Mouse (Mus musculus) liver, postnatal 0 days (tissue): ENCODE measurements around the gene Rag1. TPM values are rescaled to one million over a fixed set of nuclear protein-coding genes. Genes with fewer than 3 reads are reported as not detected.

Experiments used
- ATAC-seq: fragments of 200-750 bp; cut with Nextera tagmentation; 2 replicates; pipeline ENCODE4 v1.8.0; 2017; ENCODE audit warnings: mild to moderate bottlenecking, moderate library complexity
- DNase-seq: peaks from one replicate; pipeline ENCODE4 v3.0.0-alpha.2; 2016
- H3K27ac ChIP-seq: fragments of 300-500 bp; sonication (generic); 2 replicates; pipeline ENCODE4 v1.5.1; 2014; ENCODE audit warnings: antibody characterized with exemption, moderate library complexity, mild to moderate bottlenecking, low read depth
- H3K27me3 ChIP-seq: fragments of 300-500 bp; sonication (generic); 2 replicates; pipeline ENCODE4 v1.6.1; 2014; ENCODE audit warnings: low read length, control low read depth, mixed read lengths; ENCODE audit not compliant: insufficient read depth
- H3K36me3 ChIP-seq: fragments of 300-500 bp; sonication (generic); replicated peaks from 2 replicates; pipeline ENCODE4 v1.6.1; 2014; ENCODE audit warnings: mild to moderate bottlenecking, control low read depth, low read length, moderate library complexity, mixed read lengths; ENCODE audit not compliant: insufficient read depth
- H3K4me1 ChIP-seq: fragments of 300-500 bp; sonication (generic); 2 replicates; pipeline ENCODE4 v1.6.1; 2014; ENCODE audit warnings: antibody characterized with exemption, mild to moderate bottlenecking, control low read depth; ENCODE audit not compliant: insufficient read depth
- H3K4me2 ChIP-seq: fragments of 300-500 bp; sonication (generic); 2 replicates; pipeline ENCODE4 v1.6.1; 2014; ENCODE audit warnings: low read depth, mild to moderate bottlenecking, low read length, moderate library complexity, mixed read lengths
- H3K4me3 ChIP-seq: fragments of 300-500 bp; sonication (generic); 2 replicates; pipeline ENCODE4 v1.5.1; 2014; ENCODE audit warnings: low read depth, low read length
- H3K9ac ChIP-seq: fragments of 300-500 bp; sonication (generic); replicated peaks from 2 replicates; pipeline ENCODE4 v1.6.1; 2014; ENCODE audit warnings: mild to moderate bottlenecking, moderate library complexity
- H3K9me3 ChIP-seq: fragments of 300-500 bp; sonication (generic); 2 replicates; pipeline ENCODE4 v1.6.1; 2016; ENCODE audit warnings: mild to moderate bottlenecking, control low read depth, low read length, mixed read lengths
- CTCF ChIP-seq: sonication (generic); IDR thresholded peaks from 2 replicates; pipeline ENCODE4 v1.5.1; 2016; ENCODE audit warnings: antibody characterized with exemption, low read depth
- EP300 ChIP-seq: IDR thresholded peaks from 2 replicates; pipeline ENCODE4 v1.6.1; 2016; ENCODE audit warnings: antibody characterized with exemption, low read depth, mild to moderate bottlenecking
- WGBS: fragments of 180-500 bp; shearing (Covaris S2); extraction: QIAGEN DNeasy Blood & Tissue Kit; methylation state at CpG from one replicate; pipeline ENCODE4 v1.1.7; 2014; ENCODE audit not compliant: insufficient replicate concordance; 5-methylcytosine and 5-hydroxymethylcytosine counted together
- polyA plus RNA-seq: library from polyadenylated mRNA; unstranded; fragments of >200 nt; fragmentation: Nextera tagmentation; extraction: Ambion mirVana; gene quantifications from 2 replicates; pipeline ENCODE4 v1.2.1, GENCODE M21; 2015

Rag1 gene
- polyA plus RNA-seq, 1 experiment from 2014 or later, result 1.1 TPM

DNA sequence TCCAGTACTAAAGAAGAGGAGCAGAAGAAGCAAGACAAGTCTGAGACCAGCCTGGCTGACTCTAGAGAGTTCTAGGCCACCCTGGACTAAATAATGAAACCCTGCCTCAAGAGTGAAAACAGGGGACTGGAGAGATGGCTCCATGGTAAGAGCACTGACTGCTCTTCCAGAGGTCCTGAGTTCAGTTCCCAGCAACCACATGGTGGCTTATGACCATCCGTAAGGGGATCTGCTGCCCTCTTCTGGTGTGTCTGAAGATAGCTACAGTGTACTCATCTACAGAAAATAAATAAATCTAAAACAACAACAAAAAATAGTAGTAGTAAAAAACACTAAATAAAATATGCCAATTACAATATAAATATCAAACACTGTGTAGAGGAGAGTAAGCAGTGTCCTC is 3.5 kb downstream of the Rag1 start:
- no peaks in the 10 kb centered on the region for H3K36me3 ChIP-seq
- no peaks in the 10 kb centered on the region for H3K27me3 ChIP-seq
- no peaks in the 10 kb centered on the region for H3K4me1 ChIP-seq
- no peaks in the 10 kb centered on the region for H3K9me3 ChIP-seq
- no peak overlapping the region for H3K9ac ChIP-seq
- no peak for DNase-seq
- no peak for TF ChIP-seq CTCF
- no peak for TF ChIP-seq EP300
- H3K4me3 ChIP-seq, result no peak overlapping the region
- ATAC-seq, result no peak
- no peak overlapping the region for H3K4me2 ChIP-seq
- WGBS, result 65% methylated on average over 1 of the region's 1 CpGs
- H3K27ac ChIP-seq, result no peak overlapping the region

DNA sequence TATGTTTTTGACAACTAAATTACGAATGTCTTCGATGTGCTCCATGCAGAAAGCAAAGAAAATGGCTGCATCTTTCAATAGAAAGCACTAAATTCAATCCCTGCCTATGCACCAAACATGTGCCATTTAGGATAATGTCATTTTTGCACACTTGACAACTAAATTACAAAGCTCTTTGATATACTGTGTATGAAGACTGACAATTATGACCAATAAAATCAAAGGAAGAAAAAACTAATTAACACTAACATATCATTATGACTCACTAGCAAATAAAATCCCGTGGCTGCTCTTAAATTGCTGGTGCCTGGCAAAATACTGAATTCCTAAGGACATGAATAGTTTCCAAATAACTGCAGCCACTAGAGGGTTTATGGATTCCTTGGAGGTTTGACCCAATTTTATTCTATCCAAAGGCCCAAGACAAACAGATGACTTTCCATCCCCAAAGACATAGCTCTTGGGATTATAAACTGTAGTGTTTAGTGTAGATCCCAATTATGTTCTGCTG is 9.4 kb downstream of the Rag1 start:
- no peak overlapping the region for H3K27ac ChIP-seq
- ATAC-seq, result no peak
- no peak for TF ChIP-seq CTCF
- H3K9ac ChIP-seq, result no peak overlapping the region
- H3K36me3 ChIP-seq, result no peaks in the 10 kb centered on the region
- H3K27me3 ChIP-seq, result no peaks in the 10 kb centered on the region
- no peaks in the 10 kb centered on the region for H3K9me3 ChIP-seq
- H3K4me1 ChIP-seq, result no peaks in the 10 kb centered on the region
- DNase-seq, result no peak
- no peak overlapping the region for H3K4me2 ChIP-seq
- H3K4me3 ChIP-seq, result no peak overlapping the region
- 63% methylated on average over 3 of the region's 3 CpGs for WGBS

DNA sequence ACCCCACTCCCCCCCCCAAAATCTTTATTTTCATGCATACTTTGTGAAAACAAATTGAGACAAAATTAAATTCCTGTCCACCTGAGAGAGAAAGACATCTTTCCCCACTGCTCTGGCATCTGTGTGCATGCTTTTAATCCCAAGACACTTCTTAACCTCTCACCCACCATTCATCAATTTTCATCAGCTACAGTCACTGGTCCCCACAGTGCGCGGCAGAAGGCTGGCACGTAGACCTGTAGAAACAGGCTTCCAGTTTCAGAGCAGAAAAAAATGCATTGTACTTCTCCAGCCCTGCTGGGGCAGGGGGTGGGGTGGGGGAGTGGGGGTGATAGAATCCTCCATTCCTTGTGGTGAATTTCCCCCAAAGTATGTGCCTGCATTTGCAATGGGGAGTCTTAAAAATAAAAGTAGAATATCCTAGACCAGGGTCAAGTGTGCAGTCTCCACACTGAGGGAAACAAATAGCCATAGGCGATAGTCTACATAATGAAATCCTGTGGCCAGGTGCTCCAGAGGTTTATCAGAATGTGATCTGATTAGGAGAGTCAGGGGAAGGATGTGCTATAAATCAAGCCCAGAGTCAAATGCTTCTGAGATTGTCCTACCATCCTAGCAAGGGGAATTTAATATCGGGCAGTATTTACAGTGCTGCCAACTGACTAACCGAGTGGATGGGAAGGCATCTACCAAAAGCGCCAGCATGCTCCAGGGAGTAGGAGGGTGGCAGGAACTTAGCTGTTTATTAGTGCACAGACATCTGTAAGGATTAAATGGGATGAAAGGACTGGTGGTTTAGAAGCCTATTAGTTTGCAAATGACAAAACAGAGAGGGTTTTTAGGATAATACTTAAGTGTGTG is 10.1 kb downstream of the Rag1 start:
- no peak overlapping the region for H3K4me2 ChIP-seq
- no peaks in the 10 kb centered on the region for H3K27me3 ChIP-seq
- H3K4me3 ChIP-seq, result no peak overlapping the region
- H3K9me3 ChIP-seq, result no peaks in the 10 kb centered on the region
- 73% methylated on average over 7 of the region's 7 CpGs for WGBS
- no peaks in the 10 kb centered on the region for H3K36me3 ChIP-seq
- ATAC-seq, result no peak
- TF ChIP-seq EP300, result no peak
- TF ChIP-seq CTCF, result no peak
- H3K4me1 ChIP-seq, result no peaks in the 10 kb centered on the region
- no peak overlapping the region for H3K9ac ChIP-seq
- no peak overlapping the region for H3K27ac ChIP-seq
- DNase-seq, result no peak

DNA sequence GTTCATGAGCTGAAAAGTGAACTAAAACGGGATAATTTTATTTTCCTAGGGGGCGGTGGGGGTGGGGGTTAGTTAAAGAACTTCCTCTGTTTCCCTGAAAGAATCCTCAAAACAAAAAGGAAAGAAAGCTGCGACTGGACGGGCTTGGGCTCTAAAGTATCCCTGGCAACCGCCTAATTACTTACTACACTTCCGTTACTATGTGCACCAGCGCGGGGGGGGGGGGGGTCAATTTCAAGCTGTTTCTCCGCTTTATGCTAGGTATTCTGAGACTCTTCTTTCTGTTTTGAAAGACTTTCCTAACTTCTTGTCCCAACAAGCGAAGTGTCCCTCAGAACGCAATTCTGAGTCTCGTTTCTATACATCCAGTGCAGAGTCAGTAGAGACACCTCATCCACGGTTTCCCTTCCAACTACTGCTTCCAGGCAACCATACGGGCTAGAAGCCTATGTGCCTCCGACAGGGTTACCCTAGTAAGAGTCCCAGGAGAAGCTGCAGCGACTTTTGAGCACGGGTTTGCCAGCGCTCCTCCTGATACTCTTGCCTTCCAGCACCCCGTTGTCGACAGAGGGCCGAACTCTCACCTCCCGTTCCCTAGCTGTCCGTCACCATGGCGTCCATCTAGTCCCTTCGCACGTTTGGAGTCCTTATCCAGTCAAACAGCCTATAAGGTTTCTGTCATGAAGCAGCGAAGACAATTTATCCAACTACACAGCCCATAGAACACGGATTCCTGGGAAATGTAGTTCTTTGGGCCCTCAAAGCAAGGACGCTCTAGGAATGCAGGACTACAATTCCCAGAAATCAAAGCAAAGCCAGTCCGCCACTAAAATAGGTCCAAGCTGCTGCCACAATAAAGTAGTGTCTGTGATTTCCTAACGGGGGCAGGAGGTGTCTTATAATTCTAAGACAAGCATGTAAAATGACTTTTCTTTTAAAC is 20.7 kb downstream of the Rag1 start:
- no peaks in the 10 kb centered on the region for H3K27me3 ChIP-seq
- peak overlapping the region; percentile 49 for H3K27ac ChIP-seq
- H3K4me2 ChIP-seq, result peak overlapping the region; percentile 74
- peak; percentile 69 for DNase-seq
- no peak for TF ChIP-seq CTCF
- H3K36me3 ChIP-seq, result no peaks in the 10 kb centered on the region
- H3K9me3 ChIP-seq, result no peaks in the 10 kb centered on the region
- H3K4me3 ChIP-seq, result peak overlapping the region; percentile 55
- peak overlapping the region; percentile 50 for H3K9ac ChIP-seq
- peak; percentile 100 for ATAC-seq
- WGBS, result 5% methylated on average over 31 of the region's 31 CpGs
- no peaks in the 10 kb centered on the region; the same call in 1 of the 2 replicates for H3K4me1 ChIP-seq

DNA sequence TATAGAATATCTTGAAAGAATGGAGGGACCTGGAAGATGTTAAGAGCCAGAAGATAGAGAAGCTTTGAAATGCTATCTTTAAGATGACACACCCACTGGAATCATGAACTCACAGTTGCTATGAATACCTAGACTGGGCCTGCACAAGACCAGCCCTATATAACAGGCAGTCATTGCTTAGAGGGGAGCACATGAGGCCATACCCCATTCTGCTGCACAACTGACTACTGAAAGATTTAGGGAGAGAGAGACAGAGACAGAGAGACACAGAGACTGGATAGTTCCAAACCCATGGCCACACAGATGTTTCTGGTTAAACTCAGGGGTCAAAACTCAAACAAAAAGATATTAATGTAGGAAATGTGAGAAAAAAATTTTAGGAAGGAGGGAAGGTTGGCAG is 22.1 kb downstream of the Rag1 start:
- Histone ChIP-seq H3K4me1 (no peaks in the 10 kb centered on the region; the same call in 1 of the 2 replicates), H3K36me3 (no peaks in the 10 kb centered on the region), H3K4me2 (no peak overlapping the region), H3K4me3 (no peak overlapping the region), H3K27ac (no peak overlapping the region), H3K27me3 (no peaks in the 10 kb centered on the region), H3K9ac (no peak overlapping the region), H3K9me3 (no peaks in the 10 kb centered on the region)
- ATAC-seq, result no peak
- TF ChIP-seq CTCF (no peak), EP300 (no peak)
- no peak for DNase-seq

DNA sequence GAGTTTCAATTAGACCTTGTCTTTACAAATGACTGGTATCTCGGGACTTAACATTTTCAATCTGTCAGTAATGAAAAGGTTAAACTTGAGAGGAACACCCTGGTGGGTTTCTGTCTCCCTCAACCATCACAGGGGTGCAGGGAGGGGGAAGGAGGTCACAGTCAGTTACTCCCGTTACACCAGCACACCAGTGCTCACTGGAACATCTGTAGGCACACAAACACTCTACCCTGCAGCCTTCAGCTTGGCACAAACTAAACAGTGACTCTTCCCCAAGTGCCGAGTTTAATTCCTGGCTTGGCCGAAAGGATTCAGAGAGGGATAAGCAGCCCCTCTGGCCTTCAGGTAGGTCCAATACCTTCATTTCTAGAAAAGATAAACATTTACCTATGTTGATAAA is 24.8 kb downstream of the Rag1 start, which contains the start of gene Rag2:
Gene Rag2, plus strand, starts transcription at position 193 of the 400 bp plus-strand sequence.
- Histone ChIP-seq H3K4me3 (0 out of 2 replicates have a peak within 1 kb of the TSS, but pooled peaks have one; percentile 2), H3K9me3 (no peaks in the 10 kb centered on the region), H3K36me3 (no peaks in the 10 kb centered on the region), H3K9ac (no peak within 1 kb of the TSS), H3K27ac (peak within 1 kb of the TSS; percentile 2; the same call in 1 of the 2 replicates), H3K4me2 (no peak within 1 kb of the TSS), H3K27me3 (no peaks in the 10 kb centered on the region), H3K4me1 (peaks cover 2% of the 10 kb centered on the region; the same call in 1 of the 2 replicates)
- WGBS, result 45% methylated on average over 4 of the region's 4 CpGs
- no peak for DNase-seq
- no peak for ATAC-seq
- TF ChIP-seq EP300, result no peak
- TF ChIP-seq CTCF, result no peak
